Mouse (Mus musculus) G1E (cell line): ENCODE results near the gene Klf16.

ENCODE experiments used
- CTCF ChIP-seq: IDR thresholded peaks from 2 replicates; pipeline ENCODE4 v1.5.1; 2012; ENCODE audit warnings: low read depth, low read length, inconsistent platforms, mixed read lengths
- GATA1 ChIP-seq: IDR thresholded peaks from 2 replicates; pipeline ENCODE4 v1.6.1; 2012; ENCODE audit warnings: borderline replicate concordance, low read length, inconsistent platforms, mixed read lengths
- POLR2AphosphoS5 ChIP-seq: IDR thresholded peaks from 2 replicates; pipeline ENCODE4 v1.6.1; 2012; ENCODE audit warnings: low read depth, low read length, inconsistent platforms; ENCODE audit not compliant: insufficient replicate concordance
- TAL1 ChIP-seq: conservative IDR thresholded peaks from 2 replicates; pipeline ENCODE4 v1.6.1; 2012; ENCODE audit warnings: low read depth, low read length, inconsistent platforms, mixed read lengths

DNA sequence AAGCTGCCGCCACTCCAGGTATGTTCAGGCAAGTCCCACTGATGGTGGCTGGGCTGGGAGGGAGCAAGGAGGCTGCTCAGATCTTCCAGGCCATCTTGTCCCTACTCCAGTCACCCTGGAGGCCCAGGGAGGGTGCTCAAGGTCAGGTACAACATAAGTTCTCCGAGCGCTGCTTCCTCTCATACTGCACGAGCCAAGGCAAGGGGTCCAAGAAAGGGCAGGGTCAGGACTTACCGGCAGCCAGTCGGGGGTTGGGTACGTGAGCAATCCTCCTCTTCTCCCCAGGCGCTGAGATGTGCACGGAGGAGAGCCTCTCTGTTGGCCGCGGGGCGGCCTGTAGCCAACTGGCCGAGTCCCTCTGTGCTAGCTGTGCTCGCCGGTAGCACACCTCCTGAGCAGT is 29.6 kb downstream of the Klf16 start:
- TF ChIP-seq CTCF (no peak), POLR2AphosphoS5 (no peak), TAL1 (no peak), GATA1 (no peak)
